Mouse (Mus musculus): ENCODE results near the gene Mgst2. TPM values are rescaled to one million over a fixed set of nuclear protein-coding genes. Genes with fewer than 3 reads are reported as not detected.

Mgst2 gene
- polyA plus RNA-seq, 1 experiment from 2014 or later = 16.5 TPM

Other genes with a start within 250 kb of the Mgst2 start
- gene Naa15, start 245.2 kb upstream of the Mgst2 start, polyA plus RNA-seq (2015; fragmentation: Nextera tagmentation; extraction: Ambion mirVana) = 34.5 and 47.1 TPM in 2 replicates
- gene Rab33b, start 176.4 kb upstream of the Mgst2 start, polyA plus RNA-seq (2015; fragmentation: Nextera tagmentation; extraction: Ambion mirVana) = 4.9 and 5.8 TPM in 2 replicates
- gene Setd7, start 99.5 kb upstream of the Mgst2 start, polyA plus RNA-seq (2015; fragmentation: Nextera tagmentation; extraction: Ambion mirVana) = 0.45 and 0.67 TPM in 2 replicates

Measured in liver, embryonic 13.5 days (tissue).